Mouse (Mus musculus): ENCODE data around the gene Foxg1. TPM values are rescaled to one million over a fixed set of nuclear protein-coding genes. Genes with fewer than 3 reads are reported as not detected.

Gene Foxg1
- polyA plus RNA-seq, 1 experiment from 2014 or later, result 0.71 TPM

- H3K27ac ChIP-seq (replicated peaks), result no peak overlapping the region
- H3K9ac ChIP-seq, result no peak overlapping the region
- no peak overlapping the region for H3K4me3 ChIP-seq (replicated peaks)
- H3K27me3 ChIP-seq, result peaks cover 73% of the 10 kb centered on the region
- 10% methylated on average over 2 of the region's 2 CpGs for WGBS
- H3K4me2 ChIP-seq (replicated peaks), result no peak overlapping the region
- peaks cover 28% of the 10 kb centered on the region for H3K4me1 ChIP-seq
- H3K36me3 ChIP-seq, result no peaks in the 10 kb centered on the region
- H3K9me3 ChIP-seq (replicated peaks), result no peaks in the 10 kb centered on the region
- ATAC-seq (ENCODE audit: insufficient number of reproducible peaks, low FRiP score, low TSS enrichment, low read depth), result no peak
These were observed 5.6 kb downstream of the Foxg1 start for GRCm38 (mm10) chr12:49387856-49388598.

- ATAC-seq (ENCODE audit: insufficient number of reproducible peaks, low FRiP score, low TSS enrichment, low read depth), result no peak
- Histone ChIP-seq H3K27me3 (peaks cover 69% of the 10 kb centered on the region), H3K9ac (no peak overlapping the region), H3K4me1 (peaks cover 14% of the 10 kb centered on the region), H3K27ac (replicated peaks) (no peak overlapping the region), H3K4me3 (replicated peaks) (no peak overlapping the region), H3K9me3 (replicated peaks) (no peaks in the 10 kb centered on the region), H3K4me2 (replicated peaks) (no peak overlapping the region), H3K36me3 (no peaks in the 10 kb centered on the region)
- 3% methylated on average over 5 of the region's 5 CpGs for WGBS
These were observed 7.2 kb downstream of the Foxg1 start for GRCm38 (mm10) chr12:49389666-49390065.

DNA sequence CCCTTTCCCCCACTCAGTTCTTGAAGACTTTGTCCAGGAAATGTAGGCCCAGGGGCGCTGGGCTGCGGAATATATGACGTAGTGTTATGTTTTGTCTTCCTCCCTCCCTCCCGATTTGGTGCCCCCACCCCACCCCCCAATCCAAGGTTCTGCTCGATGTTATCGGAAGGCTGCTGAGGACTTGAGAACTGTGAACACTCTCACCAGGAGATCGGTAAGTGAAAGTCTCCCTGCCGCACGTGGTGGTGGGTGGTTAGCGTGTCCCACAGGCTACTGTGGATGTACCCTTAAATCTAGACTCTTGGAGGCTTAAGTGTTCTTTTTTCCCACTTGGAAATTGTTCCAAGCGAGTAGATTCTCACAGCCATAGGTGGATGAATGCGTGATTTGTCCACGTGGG, 7.8 kb downstream of the Foxg1 start:
- Histone ChIP-seq H3K9ac (no peak overlapping the region), H3K4me1 (peaks cover 10% of the 10 kb centered on the region), H3K4me2 (replicated peaks) (no peak overlapping the region), H3K27ac (replicated peaks) (no peak overlapping the region), H3K36me3 (no peaks in the 10 kb centered on the region), H3K9me3 (replicated peaks) (no peaks in the 10 kb centered on the region), H3K27me3 (peaks cover 69% of the 10 kb centered on the region), H3K4me3 (replicated peaks) (no peak overlapping the region)
- ATAC-seq (ENCODE audit: insufficient number of reproducible peaks, low FRiP score, low TSS enrichment, low read depth), result no peak
- 5% methylated on average over 13 of the region's 13 CpGs for WGBS

DNA sequence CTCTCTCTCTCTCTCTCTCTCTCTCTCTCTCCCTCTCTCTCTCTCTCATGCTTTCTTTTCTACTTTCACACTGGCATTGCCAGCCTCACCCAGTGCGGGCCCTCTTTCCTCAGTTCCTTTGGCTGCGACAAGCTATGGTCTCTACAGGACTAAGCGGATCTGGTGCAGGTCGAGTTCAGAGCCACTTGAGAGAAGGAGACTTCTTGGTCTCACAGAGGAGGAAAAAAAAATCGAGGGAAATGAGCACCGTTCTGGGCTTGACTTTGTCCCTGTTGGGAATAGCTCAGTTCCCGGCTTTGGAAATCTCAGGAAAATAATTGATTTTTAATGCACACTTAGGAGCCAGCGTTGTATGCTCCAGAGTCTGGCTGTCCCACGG, 8.5 kb downstream of the Foxg1 start:
- Histone ChIP-seq H3K27me3 (peaks cover 66% of the 10 kb centered on the region), H3K27ac (replicated peaks) (no peak overlapping the region), H3K4me2 (replicated peaks) (peak overlapping the region; percentile 35), H3K36me3 (no peaks in the 10 kb centered on the region), H3K4me3 (replicated peaks) (peak overlapping the region; percentile 21), H3K9me3 (replicated peaks) (no peaks in the 10 kb centered on the region), H3K9ac (no peak overlapping the region), H3K4me1 (peaks cover 10% of the 10 kb centered on the region)
- WGBS, result 2% methylated on average over 9 of the region's 9 CpGs
- no peak for ATAC-seq (ENCODE audit: insufficient number of reproducible peaks, low FRiP score, low TSS enrichment, low read depth)

DNA sequence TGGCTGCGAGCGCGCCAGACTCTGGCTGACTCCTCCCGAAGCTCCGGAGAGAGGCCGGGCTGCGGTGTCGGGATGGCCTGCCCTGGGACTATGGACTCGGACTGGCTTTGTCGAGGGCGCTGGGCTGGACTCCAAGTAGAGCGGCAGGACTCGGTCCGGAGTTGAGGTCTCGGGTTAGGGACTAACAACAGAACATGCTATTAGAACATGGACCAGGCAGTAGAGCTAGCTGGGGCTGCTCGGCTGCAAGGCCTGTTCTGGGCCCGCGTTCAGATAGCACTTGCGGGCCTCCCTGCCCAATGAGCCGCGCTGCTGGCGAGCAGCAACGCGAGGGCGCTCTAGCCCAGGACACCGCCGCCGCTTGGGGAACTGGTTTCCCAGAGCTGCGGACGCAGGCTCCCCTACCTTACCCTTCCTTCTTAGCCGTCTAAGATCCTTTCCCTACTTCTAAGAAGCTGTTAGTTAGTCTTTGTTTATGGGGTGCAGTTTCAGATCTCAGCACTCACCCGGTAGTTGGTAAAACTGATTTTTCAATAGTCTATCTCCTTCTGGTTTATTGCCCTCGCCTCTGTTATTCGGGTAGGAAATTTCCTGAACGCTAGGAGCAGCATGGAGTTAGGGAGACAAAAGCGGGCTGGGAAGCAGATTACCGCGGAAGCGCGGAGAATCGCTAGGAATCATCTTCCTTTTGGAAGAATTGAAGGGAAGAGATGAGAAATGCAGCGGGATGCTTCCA, 9.0 kb downstream of the Foxg1 start:
- peak overlapping the region; percentile 21 for H3K4me3 ChIP-seq (replicated peaks)
- under 1% methylated on average over 42 of the region's 42 CpGs for WGBS
- H3K9me3 ChIP-seq (replicated peaks), result no peaks in the 10 kb centered on the region
- peaks cover 64% of the 10 kb centered on the region for H3K27me3 ChIP-seq
- H3K4me2 ChIP-seq (replicated peaks), result peak overlapping the region; percentile 35
- peak; percentile 87 for ATAC-seq (ENCODE audit: insufficient number of reproducible peaks, low FRiP score, low TSS enrichment, low read depth)
- no peak overlapping the region for H3K9ac ChIP-seq
- H3K4me1 ChIP-seq, result peaks cover 10% of the 10 kb centered on the region
- no peak overlapping the region for H3K27ac ChIP-seq (replicated peaks)
- H3K36me3 ChIP-seq, result no peaks in the 10 kb centered on the region

GRCm38 (mm10) chr12:49392041-49392390, 9.6 kb downstream of the Foxg1 start:
- Histone ChIP-seq H3K4me3 (replicated peaks) (peak overlapping the region; percentile 21), H3K4me2 (replicated peaks) (peak overlapping the region; percentile 35), H3K4me1 (peaks cover 10% of the 10 kb centered on the region), H3K27ac (replicated peaks) (no peak overlapping the region), H3K9ac (no peak overlapping the region), H3K9me3 (replicated peaks) (no peaks in the 10 kb centered on the region), H3K27me3 (peaks cover 66% of the 10 kb centered on the region), H3K36me3 (no peaks in the 10 kb centered on the region)
- no peak for ATAC-seq (ENCODE audit: insufficient number of reproducible peaks, low FRiP score, low TSS enrichment, low read depth)
- WGBS, result 3% methylated on average over 10 of the region's 10 CpGs

GRCm38 (mm10) chr12:49392876-49393275, 10.4 kb downstream of the Foxg1 start:
- H3K9ac ChIP-seq, result no peak overlapping the region
- H3K9me3 ChIP-seq (replicated peaks), result no peaks in the 10 kb centered on the region
- no peak overlapping the region for H3K4me2 ChIP-seq (replicated peaks)
- WGBS, result 11% methylated on average over 5 of the region's 5 CpGs
- H3K27me3 ChIP-seq, result peaks cover 71% of the 10 kb centered on the region
- peaks cover 10% of the 10 kb centered on the region for H3K4me1 ChIP-seq
- H3K36me3 ChIP-seq, result no peaks in the 10 kb centered on the region
- ATAC-seq (ENCODE audit: insufficient number of reproducible peaks, low FRiP score, low TSS enrichment, low read depth), result no peak
- H3K4me3 ChIP-seq (replicated peaks), result no peak overlapping the region
- H3K27ac ChIP-seq (replicated peaks), result no peak overlapping the region

GRCm38 (mm10) chr12:49393639-49394038, 11.2 kb downstream of the Foxg1 start:
- H3K4me3 ChIP-seq (replicated peaks), result no peak overlapping the region
- H3K9me3 ChIP-seq (replicated peaks), result no peaks in the 10 kb centered on the region
- H3K9ac ChIP-seq, result no peak overlapping the region
- peaks cover 10% of the 10 kb centered on the region for H3K4me1 ChIP-seq
- 12% methylated on average over 3 of the region's 3 CpGs for WGBS
- H3K27ac ChIP-seq (replicated peaks), result no peak overlapping the region
- H3K36me3 ChIP-seq, result no peaks in the 10 kb centered on the region
- ATAC-seq (ENCODE audit: insufficient number of reproducible peaks, low FRiP score, low TSS enrichment, low read depth), result no peak
- H3K27me3 ChIP-seq, result peaks cover 72% of the 10 kb centered on the region
- H3K4me2 ChIP-seq (replicated peaks), result no peak overlapping the region

DNA sequence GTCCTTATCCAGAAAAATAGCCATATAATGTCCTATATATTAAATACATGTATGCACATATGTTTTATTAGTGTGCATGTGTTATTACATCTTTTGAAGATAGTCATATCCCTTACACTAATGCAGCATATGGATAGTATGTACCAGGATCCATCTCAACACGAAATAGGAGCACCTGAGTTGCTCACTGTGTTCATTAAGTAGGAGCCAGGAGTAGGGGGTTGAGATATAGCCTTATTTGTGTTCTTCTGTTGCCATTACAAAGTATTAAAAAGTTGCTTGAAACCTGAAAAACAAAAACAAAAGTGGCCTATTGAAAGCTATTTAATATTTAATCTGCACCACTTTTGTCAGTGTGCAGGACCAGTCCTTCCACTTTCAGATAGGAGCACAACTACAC, 11.7 kb downstream of the Foxg1 start:
- H3K27me3 ChIP-seq, result peaks cover 74% of the 10 kb centered on the region
- H3K9ac ChIP-seq, result no peak overlapping the region
- no peaks in the 10 kb centered on the region for H3K36me3 ChIP-seq
- no peaks in the 10 kb centered on the region for H3K9me3 ChIP-seq (replicated peaks)
- no peak for ATAC-seq (ENCODE audit: insufficient number of reproducible peaks, low FRiP score, low TSS enrichment, low read depth)
- no peak overlapping the region for H3K27ac ChIP-seq (replicated peaks)
- peaks cover 10% of the 10 kb centered on the region for H3K4me1 ChIP-seq
- H3K4me2 ChIP-seq (replicated peaks), result no peak overlapping the region
- no peak overlapping the region for H3K4me3 ChIP-seq (replicated peaks)
- 5% methylated on average over 1 of the region's 1 CpGs for WGBS

DNA sequence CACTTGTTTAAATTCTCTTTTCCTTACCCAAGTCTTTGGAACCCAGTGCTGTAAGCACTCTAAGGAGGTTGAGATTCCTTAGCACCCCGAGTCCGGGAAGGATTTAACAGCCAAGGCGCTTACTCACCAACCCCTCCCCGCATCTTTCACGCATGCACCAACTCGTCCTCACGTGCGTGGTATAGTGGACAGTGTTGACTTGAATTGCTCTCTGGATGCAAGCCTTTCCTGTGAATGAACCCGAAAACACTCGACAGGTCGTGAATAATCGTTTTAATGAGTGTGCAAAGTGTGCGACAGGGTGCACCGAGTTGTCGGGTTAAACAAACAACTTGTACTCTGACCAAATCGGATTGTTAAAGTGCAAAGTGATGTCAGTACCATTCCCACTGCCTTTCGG, 12.4 kb downstream of the Foxg1 start:
- Histone ChIP-seq H3K4me3 (replicated peaks) (no peak overlapping the region), H3K9ac (no peak overlapping the region), H3K9me3 (replicated peaks) (no peaks in the 10 kb centered on the region), H3K27me3 (peaks cover 74% of the 10 kb centered on the region), H3K27ac (replicated peaks) (no peak overlapping the region), H3K36me3 (no peaks in the 10 kb centered on the region), H3K4me1 (peaks cover 10% of the 10 kb centered on the region), H3K4me2 (replicated peaks) (no peak overlapping the region)
- no peak for ATAC-seq (ENCODE audit: insufficient number of reproducible peaks, low FRiP score, low TSS enrichment, low read depth)
- WGBS, result 2% methylated on average over 17 of the region's 17 CpGs

- Histone ChIP-seq H3K9me3 (replicated peaks) (no peaks in the 10 kb centered on the region), H3K27ac (replicated peaks) (no peak overlapping the region), H3K4me1 (peaks cover 10% of the 10 kb centered on the region), H3K27me3 (peaks cover 76% of the 10 kb centered on the region), H3K4me3 (replicated peaks) (no peak overlapping the region), H3K36me3 (no peaks in the 10 kb centered on the region), H3K4me2 (replicated peaks) (no peak overlapping the region), H3K9ac (no peak overlapping the region)
- no peak for ATAC-seq (ENCODE audit: insufficient number of reproducible peaks, low FRiP score, low TSS enrichment, low read depth)
- WGBS, result 27% methylated on average over 2 of the region's 2 CpGs
These were observed 13.5 kb downstream of the Foxg1 start for GRCm38 (mm10) chr12:49395969-49396368.

GRCm38 (mm10) chr12:49396776-49397175, 14.3 kb downstream of the Foxg1 start:
- H3K27me3 ChIP-seq, result peaks cover 76% of the 10 kb centered on the region

More at GRCm38 (mm10) chr12:49396776-49397175, 14.3 kb downstream of the Foxg1 start:
- Histone ChIP-seq H3K9me3 (replicated peaks) (no peaks in the 10 kb centered on the region), H3K4me3 (replicated peaks) (no peak overlapping the region), H3K27ac (replicated peaks) (no peak overlapping the region), H3K4me1 (peaks cover 10% of the 10 kb centered on the region), H3K4me2 (replicated peaks) (no peak overlapping the region), H3K36me3 (no peaks in the 10 kb centered on the region), H3K9ac (no peak overlapping the region)
- WGBS, result 44% methylated on average over 1 of the region's 1 CpGs
- no peak for ATAC-seq (ENCODE audit: insufficient number of reproducible peaks, low FRiP score, low TSS enrichment, low read depth)

Data from embryonic facial prominence, embryonic 15.5 days (tissue).